Mouse (Mus musculus) hindlimb bud, embryonic 11.5 days (tissue): ENCODE results near the gene Rpl3l.

ENCODE experiments used
- DNase-seq: peaks from one replicate; pipeline ENCODE4 v3.0.0-alpha.2; 2012; ENCODE audit warnings: low read depth, low spot score; ENCODE audit errors: extremely low spot score

Gene Rpl3l

DNA sequence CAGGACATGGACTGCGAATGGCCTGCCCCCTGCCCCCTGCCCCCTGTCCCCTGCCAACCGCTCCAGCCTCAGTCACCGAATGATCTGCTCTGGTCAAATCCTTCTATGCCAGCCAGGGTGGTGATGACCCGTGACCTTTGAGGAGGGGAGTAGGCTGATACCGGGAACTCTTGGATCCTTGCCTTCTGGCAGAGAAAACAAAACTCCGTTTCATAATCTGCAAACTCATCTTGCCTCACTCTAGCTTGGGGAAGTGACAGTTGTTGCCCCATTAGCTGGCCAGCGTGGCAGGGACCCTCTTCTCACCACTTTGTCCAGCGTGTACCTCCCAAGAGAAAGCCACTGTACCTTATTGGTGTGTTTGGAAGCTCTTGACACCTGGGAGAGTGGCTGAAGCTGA lies 14.7 kb downstream of the Rpl3l start:
- DNase-seq, result no peak

DNA sequence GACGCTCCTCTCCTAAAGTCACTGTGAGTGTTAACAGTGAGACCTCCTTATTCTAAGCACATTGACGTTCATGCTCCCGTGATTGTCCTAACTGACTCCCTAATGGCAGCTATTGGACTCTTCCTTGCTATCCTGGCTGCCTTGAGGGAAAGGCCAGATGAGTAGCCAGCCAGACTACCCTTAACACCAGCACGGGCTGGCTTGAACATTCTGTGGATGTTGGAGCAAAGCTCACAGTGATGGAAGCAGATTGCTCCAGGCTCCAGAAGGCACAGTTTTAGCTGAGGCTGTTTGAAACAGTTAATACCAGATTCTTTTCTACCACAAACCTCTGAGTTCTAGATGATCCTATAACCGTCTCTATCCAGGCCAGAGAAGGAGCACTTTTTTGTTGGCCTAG lies 16.3 kb downstream of the Rpl3l start:
- no peak for DNase-seq

DNA sequence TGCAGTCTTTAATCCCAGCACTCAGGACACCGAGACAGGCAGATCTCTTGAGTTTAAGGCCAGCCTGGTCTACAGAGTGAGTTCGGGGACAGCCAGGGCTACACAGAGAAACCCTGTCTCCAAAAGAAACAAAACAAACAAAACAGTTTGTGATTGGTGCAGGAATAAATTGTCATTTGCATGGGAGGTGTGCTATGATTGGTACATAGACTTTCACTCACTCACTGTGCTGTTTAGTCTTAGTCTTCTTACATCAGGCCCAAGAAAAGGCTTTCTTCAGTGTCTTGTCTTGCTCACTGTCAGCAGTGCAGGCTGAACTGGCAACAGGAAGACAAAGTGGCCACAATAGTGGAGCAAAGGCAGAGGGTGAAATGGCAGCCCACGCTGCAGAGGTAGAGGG lies 16.8 kb downstream of the Rpl3l start:
- DNase-seq, result no peak

DNA sequence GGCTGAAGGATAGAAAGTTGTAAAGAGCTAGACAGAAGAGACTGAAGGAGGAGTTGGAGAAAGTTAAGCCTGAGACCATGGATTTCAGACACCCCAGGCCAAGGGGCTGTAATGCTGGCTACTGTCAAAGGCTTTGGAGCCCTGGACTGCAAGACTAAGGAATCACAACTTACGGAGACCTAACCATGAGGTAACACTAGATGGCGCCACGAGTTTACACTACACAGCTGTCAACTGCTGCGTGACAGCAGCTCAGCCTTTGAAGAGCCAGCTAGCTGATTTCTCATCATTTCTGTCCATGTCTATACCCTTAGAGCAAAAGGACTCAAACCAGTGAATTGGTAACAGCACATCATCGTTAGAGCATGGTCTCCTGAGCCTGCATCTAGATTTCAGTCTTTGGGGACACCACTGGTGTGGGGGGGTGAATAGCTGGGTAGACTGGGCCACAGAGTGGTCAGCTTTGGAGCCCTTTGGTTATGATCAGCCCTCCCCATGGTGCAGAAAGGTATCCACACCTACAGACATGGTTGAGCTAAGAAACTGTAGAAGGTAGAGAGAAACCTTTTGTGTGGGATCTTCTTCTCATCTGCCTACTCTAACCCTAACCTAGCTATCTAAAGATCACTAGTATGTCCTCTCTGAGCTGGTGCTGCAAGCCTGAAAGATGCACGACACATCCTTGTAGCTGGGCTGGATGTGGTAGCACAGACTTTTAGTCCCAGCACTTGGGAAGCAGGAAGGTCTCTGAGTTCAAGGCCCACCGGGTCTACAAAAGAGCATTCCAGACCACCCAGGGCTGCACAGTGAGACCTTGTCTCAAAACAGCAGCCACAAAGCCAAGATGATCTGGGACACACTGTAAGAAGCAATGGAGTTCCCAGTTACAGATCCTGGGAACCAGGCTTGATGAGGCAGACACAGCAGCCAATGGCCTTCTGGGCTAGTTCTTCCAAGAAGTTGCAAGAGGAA lies 18.2 kb downstream of the Rpl3l start:
- peak; percentile 89 for DNase-seq

DNA sequence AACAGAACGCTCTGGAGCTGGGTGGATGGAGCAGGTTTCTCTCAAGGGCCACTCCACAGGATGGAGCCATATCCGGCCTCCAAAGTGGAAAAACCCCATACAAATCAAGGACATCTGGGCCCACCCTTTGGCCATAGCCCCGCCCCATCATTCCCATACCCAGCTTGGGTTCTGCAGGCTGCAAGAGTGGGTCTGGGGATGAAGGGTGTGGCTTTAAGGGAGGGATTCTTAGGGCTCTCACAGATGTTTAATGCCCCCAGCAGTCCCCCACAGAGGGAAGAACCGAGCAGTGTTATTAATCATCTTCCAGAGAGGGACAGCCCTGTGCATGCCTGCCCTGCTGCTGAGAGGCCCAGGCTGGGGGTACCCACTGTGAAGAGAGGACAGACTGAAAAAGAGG lies 19.4 kb downstream of the Rpl3l start:
- no peak for DNase-seq

DNA sequence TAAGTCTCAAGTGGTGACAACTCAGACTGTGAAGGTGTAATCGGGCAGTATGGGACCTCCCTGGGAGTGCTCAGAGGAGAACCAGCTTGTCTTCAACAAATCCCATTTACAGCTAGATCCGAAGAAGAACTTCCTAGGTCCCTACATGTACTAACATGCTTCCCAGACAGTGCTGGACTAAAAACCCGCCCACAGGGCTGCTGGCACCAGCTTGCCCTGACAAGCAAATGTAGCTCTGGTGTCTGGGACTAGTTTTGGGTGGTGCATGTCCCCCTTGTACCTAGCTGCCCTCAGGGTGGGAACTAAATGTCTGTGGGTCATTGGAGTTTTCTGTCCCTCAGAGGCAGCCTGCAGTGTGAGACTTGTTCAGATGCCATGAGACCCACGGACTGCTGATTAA lies 23.9 kb downstream of the Rpl3l start:
- DNase-seq, result no peak

DNA sequence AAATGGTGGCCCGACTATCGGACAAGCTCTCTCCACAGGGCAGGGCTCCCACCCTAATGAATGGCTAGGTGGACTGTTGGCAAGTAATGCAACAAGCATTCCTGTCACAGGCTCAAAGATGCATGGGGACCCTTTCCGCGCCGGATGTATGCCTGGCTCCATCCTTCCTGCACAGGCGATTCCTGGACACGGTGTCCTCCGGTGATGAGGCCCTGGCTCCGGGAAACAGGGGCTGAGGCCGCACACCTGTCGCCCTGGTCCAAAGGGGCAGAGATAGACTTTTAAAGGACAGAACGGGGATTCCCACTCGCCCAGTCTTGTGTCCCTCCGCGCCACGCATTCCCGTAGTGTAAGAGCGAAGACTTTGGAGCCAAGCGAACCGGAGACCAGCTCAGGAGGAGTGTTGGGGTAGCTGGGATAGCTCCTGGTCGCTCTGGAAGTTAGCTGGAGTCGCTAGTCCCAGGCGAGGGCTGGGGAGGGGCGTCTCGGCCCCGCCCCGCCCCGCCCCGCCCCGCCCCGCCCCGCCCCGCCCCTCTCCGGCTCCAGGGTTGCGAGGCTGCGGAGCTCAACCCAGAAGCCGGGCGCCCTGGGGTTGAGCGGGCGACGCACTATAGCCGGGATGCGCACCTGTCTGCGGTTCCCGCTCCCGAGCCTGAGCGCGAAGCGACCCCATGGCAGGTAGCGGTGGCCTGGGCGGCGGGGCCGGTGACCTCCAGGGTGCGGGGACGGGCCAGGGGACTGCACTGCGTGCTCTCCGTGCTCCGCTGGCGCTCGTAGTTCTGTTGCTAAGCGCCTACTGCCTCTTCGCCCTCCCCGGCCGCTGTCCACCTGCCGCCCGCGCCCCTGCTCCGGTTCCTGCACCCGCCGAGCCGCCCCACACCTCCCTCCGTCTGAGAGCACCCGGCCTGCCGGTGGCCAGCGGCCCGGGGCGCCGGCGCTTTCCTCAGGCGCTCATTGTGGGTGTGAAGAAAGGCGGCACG lies 25.1 kb downstream of the Rpl3l start, which contains the start of gene Hs3st6:
Hs3st6 (plus strand) TSS at position 574 of the 980 bp plus-strand sequence.
- DNase-seq, result no peak

DNA sequence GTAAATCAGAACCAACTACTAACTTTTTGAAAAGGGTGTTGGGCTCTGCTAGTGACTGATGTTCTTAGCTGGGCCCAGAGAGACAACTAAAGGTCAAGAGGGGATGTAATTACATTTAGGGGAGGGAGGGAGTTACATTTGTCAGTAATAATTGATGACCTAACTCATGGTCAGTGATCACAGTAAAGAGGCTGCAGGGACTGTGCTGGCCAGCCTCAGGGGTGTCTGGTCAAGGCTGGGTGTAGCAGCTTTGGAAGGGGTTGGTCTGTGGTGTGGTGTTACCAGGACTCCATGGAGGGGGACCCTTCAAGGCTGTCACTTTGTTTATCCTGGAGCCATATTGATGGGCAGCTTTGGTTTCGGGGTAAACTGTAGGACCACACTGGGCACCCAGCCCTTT lies 29.8 kb downstream of the Rpl3l start:
- no peak for DNase-seq

DNA sequence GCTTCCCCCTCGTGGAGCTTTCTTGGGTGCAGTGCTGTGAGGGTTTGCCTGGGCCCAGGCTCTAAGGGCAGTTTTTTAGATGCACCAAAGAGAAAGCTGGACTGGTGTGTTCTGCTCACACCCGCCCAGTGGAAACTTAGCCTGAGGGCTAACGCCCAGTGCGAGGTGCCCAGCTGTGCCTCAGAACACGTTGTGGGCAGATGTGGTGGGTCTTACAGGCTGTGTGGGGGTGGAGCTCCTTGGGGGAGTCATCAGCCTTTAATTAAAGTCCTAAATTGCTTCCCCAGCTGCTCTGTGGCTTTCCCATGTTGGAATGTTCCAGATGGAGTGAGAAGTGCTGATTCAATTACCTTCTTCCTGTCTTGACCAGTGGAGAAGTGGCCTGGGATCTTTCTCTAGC lies 33.5 kb downstream of the Rpl3l start:
- no peak for DNase-seq

DNA sequence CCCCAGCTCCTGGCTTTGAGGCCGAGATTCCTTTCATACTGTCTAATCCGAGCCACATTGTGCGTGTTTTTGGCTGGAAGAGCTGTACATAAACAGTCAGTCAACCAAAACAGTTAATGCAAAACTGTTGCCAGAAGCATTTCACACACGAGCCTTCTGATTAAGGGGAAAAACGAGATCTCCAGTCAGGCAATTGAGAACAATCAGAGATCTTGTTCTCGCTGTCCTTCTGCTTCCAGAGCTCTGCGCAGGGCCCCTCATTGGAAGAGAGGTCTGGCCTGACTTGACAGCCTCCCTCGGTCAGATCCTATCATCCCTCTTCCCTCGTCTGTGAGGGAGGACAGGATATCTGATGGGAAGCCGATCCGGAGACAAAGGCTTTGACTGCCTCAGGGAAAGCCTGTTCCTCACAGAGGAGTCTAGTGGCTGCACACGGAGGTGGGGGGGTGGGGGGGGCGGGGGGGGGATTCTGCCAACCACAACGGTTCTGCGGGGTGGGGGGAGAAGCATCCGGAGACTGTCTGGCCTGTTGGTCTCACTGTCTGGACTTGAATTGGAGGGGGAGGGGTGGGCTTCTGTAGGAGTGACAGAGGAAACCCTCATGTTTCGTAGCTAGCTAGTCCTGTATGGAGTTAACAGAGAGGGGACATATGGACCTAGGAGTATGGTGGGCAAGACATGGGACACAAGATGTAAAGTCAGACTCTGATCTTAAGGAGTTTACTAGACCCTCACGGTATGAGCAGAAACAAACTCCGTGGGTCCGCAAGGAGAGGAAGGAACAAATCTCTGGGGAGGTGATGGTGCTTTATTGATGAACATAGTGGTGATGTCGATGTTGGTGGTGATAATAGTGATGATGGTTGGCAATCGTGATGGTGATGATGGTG lies 37.6 kb downstream of the Rpl3l start:
- no peak for DNase-seq

DNA sequence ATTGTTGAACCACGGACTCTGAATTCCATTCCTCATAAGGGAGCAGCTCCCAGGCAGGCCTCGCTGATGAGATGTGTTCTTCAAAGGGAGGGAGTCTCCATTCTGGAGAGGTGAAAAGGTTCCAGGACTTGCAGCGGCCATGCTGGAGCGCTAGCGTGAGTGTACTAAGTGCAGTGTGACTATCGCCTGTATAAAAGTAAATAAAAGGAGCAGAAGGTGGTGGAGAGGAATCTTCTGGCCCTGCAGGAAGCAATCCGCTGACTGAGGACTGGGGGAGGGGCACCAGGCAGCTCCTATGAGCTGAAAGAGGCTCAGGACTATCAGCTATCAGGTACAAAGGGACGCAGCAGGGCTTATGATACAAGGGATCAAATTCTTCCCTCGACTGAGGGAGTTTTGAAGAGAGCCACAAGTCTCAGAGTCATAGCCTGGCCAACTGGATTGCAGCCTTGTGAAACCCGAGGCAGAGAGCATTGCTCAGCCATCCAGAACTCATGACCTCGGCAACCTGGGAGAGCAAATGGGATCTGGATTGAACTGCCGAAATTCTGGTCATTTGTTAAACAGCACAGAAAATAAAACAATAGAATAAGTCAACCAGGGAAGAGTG lies 38.8 kb downstream of the Rpl3l start:
- no peak for DNase-seq

DNA sequence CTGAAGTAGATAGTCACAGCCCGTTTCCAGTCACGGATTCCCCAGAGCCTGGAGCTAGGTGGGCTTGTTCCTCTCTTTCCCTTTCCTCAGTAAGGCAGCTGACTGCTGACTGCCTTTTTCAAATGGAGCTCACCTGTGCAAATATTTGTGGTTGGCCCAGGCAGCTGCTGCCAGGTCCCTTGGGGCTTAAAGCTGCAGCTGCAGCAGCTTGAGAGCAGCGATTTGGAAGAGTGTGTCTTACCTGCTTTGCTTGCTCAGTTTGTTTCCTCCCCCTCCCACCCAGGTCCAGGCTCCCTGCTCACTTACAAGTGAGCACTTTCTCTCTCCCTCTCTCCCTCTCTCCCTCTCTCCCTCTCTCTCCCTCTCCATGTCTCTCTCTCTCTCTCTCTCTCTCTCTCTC lies 41.5 kb downstream of the Rpl3l start:
- no peak for DNase-seq

DNA sequence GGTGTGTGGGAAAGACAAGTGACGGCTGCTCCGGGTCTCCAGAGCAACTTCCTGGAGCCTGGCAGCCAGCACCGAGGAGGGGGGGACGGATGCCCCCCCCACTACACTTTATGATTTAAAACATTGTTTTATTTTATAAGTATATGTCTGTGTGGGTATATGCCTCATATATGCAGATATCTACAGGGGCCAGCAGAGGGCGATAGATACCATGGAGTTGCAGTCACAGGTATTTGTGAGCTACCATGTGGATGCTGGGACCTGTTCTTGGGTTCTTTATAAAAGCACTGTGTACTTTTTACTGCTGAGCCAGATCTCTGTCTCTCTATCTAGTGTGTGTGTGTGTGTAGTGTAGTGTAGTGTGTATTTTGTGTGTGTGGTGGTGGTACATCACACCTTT lies 45.6 kb downstream of the Rpl3l start:
- DNase-seq, result no peak

DNA sequence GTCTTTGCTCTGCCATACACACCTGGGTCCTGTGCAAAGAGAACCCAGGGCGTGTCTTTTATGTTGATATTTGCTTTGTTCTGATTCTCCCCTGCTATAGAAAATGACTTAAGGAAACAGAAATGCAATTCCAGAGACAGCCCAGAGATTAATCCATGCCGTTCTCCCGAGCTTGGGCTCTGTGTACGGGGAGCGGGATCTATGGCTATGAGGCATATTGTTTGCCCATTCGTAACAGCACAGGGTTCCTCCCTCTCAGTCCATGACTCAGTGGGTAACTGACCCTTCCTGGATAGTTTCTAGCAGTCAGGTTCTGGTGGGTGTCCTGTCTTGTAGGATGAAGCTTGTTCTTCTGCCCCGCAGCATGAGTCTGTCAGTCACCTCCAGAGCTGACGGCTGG lies 47.6 kb downstream of the Rpl3l start:
- no peak for DNase-seq

DNA sequence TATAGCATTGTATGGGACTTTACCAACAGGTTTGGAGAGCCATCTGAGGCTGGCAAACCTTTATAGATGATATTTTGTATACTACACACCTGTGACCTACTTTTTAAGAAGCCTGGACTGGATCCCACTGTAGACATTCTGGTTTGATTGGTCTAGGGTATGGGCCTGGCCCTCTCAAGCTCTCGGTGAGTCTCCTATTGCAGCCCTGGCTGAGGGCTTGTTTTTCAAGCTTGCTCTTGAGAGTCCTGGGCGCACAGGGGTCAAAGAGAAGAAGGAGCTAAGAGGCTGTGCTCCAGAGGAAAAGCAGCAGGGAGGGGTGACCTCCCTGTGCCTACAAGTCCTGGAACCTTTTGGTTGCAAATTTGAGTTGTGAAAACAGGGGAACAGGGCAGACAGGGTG lies 49.5 kb downstream of the Rpl3l start:
- no peak for DNase-seq

DNA sequence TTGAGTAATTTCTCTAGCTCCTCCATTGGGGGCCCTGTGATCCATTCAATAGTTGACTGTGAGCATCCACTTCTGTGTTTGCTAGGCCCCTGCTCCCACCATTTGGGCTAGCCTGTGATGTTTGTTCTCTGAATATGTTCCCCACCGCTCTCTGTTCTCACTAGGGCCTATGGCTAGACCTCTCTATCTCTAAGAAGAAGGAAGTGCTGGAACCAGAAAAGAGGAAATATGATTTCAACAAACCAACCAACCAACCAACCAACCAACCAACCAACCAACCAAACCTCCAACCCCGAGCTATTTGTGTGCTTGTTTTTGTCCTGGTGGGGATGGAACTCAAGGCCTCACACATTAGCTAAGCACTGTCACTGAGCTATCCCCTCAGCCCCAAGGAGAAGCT lies 53.2 kb downstream of the Rpl3l start:
- no peak for DNase-seq
